ENCODE assay signal across 8 mouse cellular contexts in genomic region chr5:125433793-125434337, GRCm38 (mm10). TPM values are rescaled to one million over a fixed set of nuclear protein-coding genes. Genes with fewer than 3 reads are reported as not detected.
DNase-seq lines count a peak whose midpoint lies in the region; ATAC-seq and TF ChIP-seq lines count a peak whose summit lies in the region.

Dhx37 (minus strand) TSS chr5:125434121.

- ATAC-seq in embryonic facial prominence, embryonic 13.5 days (ENCODE audit: insufficient number of reproducible peaks, insufficient read depth, low FRiP score, low TSS enrichment, low read depth) = peak; percentile 92
- ATAC-seq in limb, embryonic 12.5 days (ENCODE audit: insufficient number of reproducible peaks, insufficient read depth, low FRiP score, low TSS enrichment, low read depth) = peak; percentile 91
- ATAC-seq in midbrain, embryonic 15.5 days (replicated peaks) = peak; percentile 97

- H3K27ac ChIP-seq in embryonic facial prominence, embryonic 13.5 days = peak within 1 kb of the TSS; percentile 62
- 0 out of 2 replicates have a peak within 1 kb of the TSS, but pooled peaks have one; percentile 3 for H3K27ac ChIP-seq in kidney, adult 2 months (ENCODE audit: insufficient read depth, low read depth, low read length)
- H3K27ac ChIP-seq in limb, embryonic 12.5 days = peak within 1 kb of the TSS; percentile 81
- H3K27ac ChIP-seq in midbrain, embryonic 15.5 days = peak within 1 kb of the TSS; percentile 78
- 0 out of 2 replicates have a peak within 1 kb of the TSS, but pooled peaks have one; percentile 49 for H3K27ac ChIP-seq in spleen, adult 2 months (ENCODE audit: insufficient read depth, low read length)

- H3K27me3 ChIP-seq in embryonic facial prominence, embryonic 13.5 days = no peaks in the 10 kb centered on the region
- no peaks in the 10 kb centered on the region for H3K27me3 ChIP-seq in kidney, adult 2 months (replicated peaks; ENCODE audit: control insufficient read depth, insufficient read depth, low read length)
- no peaks in the 10 kb centered on the region for H3K27me3 ChIP-seq in limb, embryonic 12.5 days
- H3K27me3 ChIP-seq in midbrain, embryonic 15.5 days (replicated peaks) = no peaks in the 10 kb centered on the region
- H3K27me3 ChIP-seq in spleen, adult 2 months (ENCODE audit: control insufficient read depth, insufficient read depth, low read length) = no peaks in the 10 kb centered on the region

- peaks cover 12% of the 10 kb centered on the region for H3K4me1 ChIP-seq in embryonic facial prominence, embryonic 13.5 days
- 0 out of 2 replicates have a peak, but pooled peaks cover 8% of the 10 kb centered on the region for H3K4me1 ChIP-seq in kidney, adult 2 months (ENCODE audit: control insufficient read depth, insufficient read depth, low read length)
- peaks cover 12% of the 10 kb centered on the region for H3K4me1 ChIP-seq in limb, embryonic 12.5 days (replicated peaks)
- peaks cover 12% of the 10 kb centered on the region for H3K4me1 ChIP-seq in midbrain, embryonic 15.5 days
- peaks cover 5% of the 10 kb centered on the region; the same call in 1 of the 2 replicates for H3K4me1 ChIP-seq in spleen, adult 2 months (ENCODE audit: control insufficient read depth, insufficient read depth, insufficient read length)

- TF ChIP-seq CTCF in kidney, adult 2 months (conservative IDR thresholded peaks at IDR 0.05; ENCODE audit: insufficient read depth, insufficient read length, low read depth, low read length) = no peak
- no peak for TF ChIP-seq CTCF in spleen, adult 2 months (IDR thresholded peaks at IDR 0.05; ENCODE audit: extremely low read depth, insufficient read depth, insufficient read length, insufficient replicate concordance)

- H3K9me3 ChIP-seq in embryonic facial prominence, embryonic 13.5 days = no peaks in the 10 kb centered on the region
- 0 out of 2 replicates have a peak, but pooled peaks cover 4% of the 10 kb centered on the region for H3K9me3 ChIP-seq in limb, embryonic 12.5 days
- no peaks in the 10 kb centered on the region for H3K9me3 ChIP-seq in midbrain, embryonic 15.5 days

- DNase-seq in 3134 (ENCODE audit: extremely low read depth, insufficient read length, low spot score) = peak; percentile 94
- peak; percentile 96 for DNase-seq in adrenal gland, postnatal 36 days
- DNase-seq in heart, adult 18-20 months = peak; percentile 93 to 96
- DNase-seq in kidney, adult 2 months = peak; percentile 96
- peak; percentile 91 to 93 for DNase-seq in spleen, adult 2 months (ENCODE audit: low read depth in 1 of 2, low spot score in 2 of 2)

- peaks cover 29% of the 10 kb centered on the region for H3K36me3 ChIP-seq in embryonic facial prominence, embryonic 13.5 days
- H3K36me3 ChIP-seq in kidney, adult 2 months (ENCODE audit: control insufficient read depth, insufficient read depth, low read length) = no peaks in the 10 kb centered on the region
- peaks cover 30% of the 10 kb centered on the region for H3K36me3 ChIP-seq in limb, embryonic 12.5 days
- peaks cover 24% of the 10 kb centered on the region for H3K36me3 ChIP-seq in midbrain, embryonic 15.5 days (replicated peaks)
- H3K36me3 ChIP-seq in spleen, adult 2 months (ENCODE audit: control insufficient read depth, insufficient read depth, low read length) = peaks cover 17% of the 10 kb centered on the region

- peak within 1 kb of the TSS; percentile 87 for H3K4me2 ChIP-seq in embryonic facial prominence, embryonic 13.5 days
- H3K4me2 ChIP-seq in limb, embryonic 12.5 days = peak within 1 kb of the TSS; percentile 97
- H3K4me2 ChIP-seq in midbrain, embryonic 15.5 days = peak within 1 kb of the TSS; percentile 87

- TF ChIP-seq POLR2A in kidney, adult 2 months (IDR thresholded peaks at IDR 0.05; ENCODE audit: low read depth, low read length) = peak; percentile 55
- TF ChIP-seq POLR2A in spleen, adult 2 months (IDR thresholded peaks at IDR 0.05; ENCODE audit: low read depth, low read length) = peak; percentile 70

- 0% methylated on average over 46 of the region's 46 CpGs for WGBS in embryonic facial prominence, embryonic 13.5 days
- WGBS in kidney, adult 2 months = 1% methylated on average over 46 of the region's 46 CpGs
- under 1% methylated on average over 46 of the region's 46 CpGs for WGBS in limb, embryonic 12.5 days
- WGBS in midbrain, embryonic 15.5 days = under 1% methylated on average over 46 of the region's 46 CpGs
- under 1% methylated on average over 46 of the region's 46 CpGs for WGBS in spleen, adult 2 months

- H3K4me3 ChIP-seq in embryonic facial prominence, embryonic 13.5 days = peak within 1 kb of the TSS; percentile 92
- H3K4me3 ChIP-seq in kidney, adult 2 months (ENCODE audit: insufficient read depth, low read depth, low read length) = peak within 1 kb of the TSS; percentile 82
- H3K4me3 ChIP-seq in limb, embryonic 12.5 days (replicated peaks) = peak within 1 kb of the TSS; percentile 93
- H3K4me3 ChIP-seq in midbrain, embryonic 15.5 days = peak within 1 kb of the TSS; percentile 84
- H3K4me3 ChIP-seq in spleen, adult 2 months (ENCODE audit: extremely low read depth, insufficient read depth, insufficient read length) = peak within 1 kb of the TSS; percentile 83

- H3K9ac ChIP-seq in embryonic facial prominence, embryonic 13.5 days = peak within 1 kb of the TSS; percentile 92
- H3K9ac ChIP-seq in limb, embryonic 12.5 days (replicated peaks) = peak within 1 kb of the TSS; percentile 89
- peak within 1 kb of the TSS; percentile 83 for H3K9ac ChIP-seq in midbrain, embryonic 15.5 days

RNA-seq across cellular contexts. Expression of gene Dhx37, which starts in this region (rescaled TPM):
- total RNA-seq in adrenal gland, postnatal 36 days (2021) = 10 to 100 TPM; 16.3 to 21.9 TPM
- 13.9 and 14.7 TPM in 2 replicates for polyA plus RNA-seq in embryonic facial prominence, embryonic 13.5 days (2015; fragmentation: Nextera tagmentation; extraction: Ambion mirVana)
- 10 to 100 TPM; 13.4 to 14.1 TPM for total RNA-seq in heart, adult 18-20 months (2021)
- polyA plus RNA-seq in kidney, adult 2 months (2012; rRNA removed) = 10.8 and 16.4 TPM in 2 replicates
- polyA plus RNA-seq in limb, embryonic 12.5 days (2016; fragmentation: Nextera tagmentation; extraction: Ambion mirVana) = 16.1 and 16.5 TPM in 2 replicates
- 14.2 and 14.8 TPM in 2 replicates for polyA plus RNA-seq in midbrain, embryonic 15.5 days (2015; fragmentation: Nextera tagmentation; extraction: Ambion mirVana)
- polyA plus RNA-seq in spleen, adult 2 months (2012; rRNA removed) = 17.0 and 21.0 TPM in 2 replicates

Comparison
In these comparisons a context has a peak if more than half of its experiments do, and no peak if none do; other contexts are left out.
1. Peak in every context shown above with its lines: DNase-seq, ATAC-seq, H3K4me3 ChIP-seq and H3K27ac ChIP-seq.
2. H3K27ac ChIP-seq: peak in every context shown above with its lines; median percentile 81 in limb, embryonic 12.5 days; 78 in midbrain, embryonic 15.5 days; 62 in embryonic facial prominence, embryonic 13.5 days; 49 in spleen, adult 2 months; 3 in kidney, adult 2 months.